Mouse (Mus musculus) olfactory bulb, adult 2 months (tissue): Measurements from ENCODE around the gene Myod1. TPM values are rescaled to one million over a fixed set of nuclear protein-coding genes. Genes with fewer than 3 reads are reported as not detected.

Experiments
- H3K27ac ChIP-seq: fragments of 200-500 bp; 2 replicates; pipeline ENCODE4 v1.5.1; 2012; ENCODE audit warnings: low read depth, low read length; ENCODE audit not compliant: insufficient read depth
- H3K4me1 ChIP-seq: fragments of 200-500 bp; 2 replicates; pipeline ENCODE4 v1.6.1; 2012; ENCODE audit warnings: low read length; ENCODE audit not compliant: control insufficient read depth, insufficient read depth
- H3K4me3 ChIP-seq: fragments of 200-500 bp; 2 replicates; pipeline ENCODE4 v1.5.1; 2012; ENCODE audit warnings: mild to moderate bottlenecking, low read depth, low read length, moderate library complexity; ENCODE audit not compliant: insufficient read depth
- CTCF ChIP-seq: fragments of 200-500 bp; IDR thresholded peaks from 2 replicates; pipeline ENCODE4 v1.5.1; 2012; ENCODE audit warnings: low read depth, mild to moderate bottlenecking, low read length, moderate library complexity; ENCODE audit not compliant: insufficient read depth
- POLR2A ChIP-seq: fragments of 200-500 bp; IDR thresholded peaks from 2 replicates; pipeline ENCODE4 v1.6.1; 2012; ENCODE audit warnings: mild to moderate bottlenecking, low read depth, low read length, moderate library complexity; ENCODE audit not compliant: insufficient read depth
- whole genome bisulfite sequencing: fragments of 180-500 bp; shearing (Covaris S2); methylation state at CpG from one replicate; pipeline ENCODE4 v1.1.7; 2018; 5-methylcytosine and 5-hydroxymethylcytosine counted together
- polyA plus RNA-seq: library from polyadenylated mRNA; stranded (reverse); fragments of >200 nt; gene quantifications from 2 replicates; pipeline ENCODE4 v1.2.4, GENCODE M21; 2012; ENCODE audit warnings: low replicate concordance; ENCODE audit not compliant: missing spikeins, insufficient read depth, insufficient read length

The Myod1 gene
- not detected in 2 replicates for polyA plus RNA-seq

DNA sequence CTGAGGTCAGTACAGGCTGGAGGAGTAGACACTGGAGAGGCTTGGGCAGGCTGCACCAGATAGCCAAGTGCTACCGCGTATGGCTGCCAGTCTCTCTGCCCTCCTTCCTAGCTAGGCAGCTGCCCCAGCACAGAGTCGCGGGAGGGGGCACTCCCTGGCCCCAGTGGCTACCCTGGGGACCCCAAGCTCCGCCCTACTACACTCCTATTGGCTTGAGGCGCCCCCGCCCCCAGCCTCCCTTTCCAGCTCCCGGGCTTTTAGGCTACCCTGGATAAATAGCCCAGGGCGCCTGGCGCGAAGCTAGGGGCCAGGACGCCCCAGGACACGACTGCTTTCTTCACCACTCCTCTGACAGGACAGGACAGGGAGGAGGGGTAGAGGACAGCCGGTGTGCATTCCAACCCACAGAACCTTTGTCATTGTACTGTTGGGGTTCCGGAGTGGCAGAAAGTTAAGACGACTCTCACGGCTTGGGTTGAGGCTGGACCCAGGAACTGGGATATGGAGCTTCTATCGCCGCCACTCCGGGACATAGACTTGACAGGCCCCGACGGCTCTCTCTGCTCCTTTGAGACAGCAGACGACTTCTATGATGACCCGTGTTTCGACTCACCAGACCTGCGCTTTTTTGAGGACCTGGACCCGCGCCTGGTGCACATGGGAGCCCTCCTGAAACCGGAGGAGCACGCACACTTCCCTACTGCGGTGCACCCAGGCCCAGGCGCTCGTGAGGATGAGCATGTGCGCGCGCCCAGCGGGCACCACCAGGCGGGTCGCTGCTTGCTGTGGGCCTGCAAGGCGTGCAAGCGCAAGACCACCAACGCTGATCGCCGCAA is at the start of gene Myod1:
Gene Myod1 (plus strand): TSS at position 303 of the 836 bp plus-strand sequence.
- WGBS = 4% methylated on average over 44 of the region's 44 CpGs
- TF ChIP-seq CTCF (no peak), POLR2A (no peak)
- no peak within 1 kb of the TSS for H3K27ac ChIP-seq
- no peak within 1 kb of the TSS for H3K4me3 ChIP-seq
- H3K4me1 ChIP-seq = peaks cover 14% of the 10 kb centered on the region

DNA sequence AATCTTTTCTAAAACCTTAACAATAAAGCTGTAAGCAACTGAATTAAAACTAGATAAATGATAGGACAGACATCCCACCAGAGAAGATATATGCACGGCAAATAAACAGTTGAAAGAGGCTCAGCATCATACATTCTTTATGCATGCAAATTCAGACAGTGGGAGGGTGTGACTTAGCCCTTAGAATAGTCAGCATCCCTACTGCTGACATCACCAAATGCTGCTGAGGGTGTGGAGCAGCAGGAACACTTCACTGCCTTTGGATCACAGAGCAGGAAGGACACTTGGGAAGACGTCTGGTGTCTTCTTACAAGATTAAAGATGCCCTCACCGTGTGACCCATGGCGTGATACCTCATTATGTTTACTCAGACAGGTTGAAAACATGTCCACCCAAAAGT is 48.4 kb upstream of the Myod1 start:
- WGBS = 71% methylated on average over 4 of the region's 4 CpGs
- no peaks in the 10 kb centered on the region for H3K4me1 ChIP-seq
- TF ChIP-seq CTCF (no peak), POLR2A (no peak)
- H3K4me3 ChIP-seq = no peak overlapping the region
- H3K27ac ChIP-seq = no peak overlapping the region

DNA sequence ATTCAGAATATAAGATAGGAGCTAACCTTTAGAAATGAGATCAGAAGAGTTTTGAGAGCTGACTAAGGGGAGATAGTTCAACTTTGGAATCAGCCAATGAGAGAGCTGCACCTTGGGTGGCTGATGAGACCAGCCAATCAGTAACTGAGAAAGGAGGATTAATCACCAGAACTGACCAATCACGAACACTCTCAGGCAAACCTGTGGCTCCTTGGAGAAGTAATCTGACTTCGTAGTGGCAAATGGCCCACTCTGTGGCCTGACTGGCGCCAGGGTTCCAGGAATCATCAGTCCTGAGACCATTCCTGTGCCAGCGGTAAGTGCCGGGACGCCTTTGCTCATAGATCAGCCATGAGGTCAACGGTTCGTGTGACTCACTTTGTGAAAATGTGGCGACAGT is 38.9 kb upstream of the Myod1 start:
- 90% methylated on average over 9 of the region's 9 CpGs for WGBS
- H3K4me3 ChIP-seq = no peak overlapping the region
- no peak for TF ChIP-seq CTCF
- TF ChIP-seq POLR2A = no peak
- H3K4me1 ChIP-seq = peaks cover 4% of the 10 kb centered on the region; the same call in 1 of the 2 replicates
- H3K27ac ChIP-seq = no peak overlapping the region

DNA sequence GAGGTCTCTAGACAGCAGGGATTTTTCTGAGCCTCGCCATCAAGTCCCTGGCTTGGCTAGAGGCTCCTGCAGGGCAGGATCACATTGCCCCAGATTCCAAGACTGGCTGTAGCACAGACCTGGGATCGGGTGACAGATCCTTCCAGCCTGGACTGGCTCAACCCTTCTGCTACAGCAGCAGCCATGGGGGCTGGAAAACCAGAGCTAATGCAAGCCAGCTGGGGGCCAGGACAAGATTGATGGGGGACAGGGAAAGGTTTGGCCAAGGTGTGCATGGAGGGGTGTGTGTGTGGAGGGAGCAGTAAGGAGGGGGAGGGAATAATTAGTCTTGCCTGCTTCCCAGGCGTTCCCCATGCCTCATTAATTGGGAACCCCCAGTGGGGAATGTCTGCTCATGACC is 36.5 kb upstream of the Myod1 start:
- peaks cover 4% of the 10 kb centered on the region; the same call in 1 of the 2 replicates for H3K4me1 ChIP-seq
- WGBS = 56% methylated on average over 3 of the region's 3 CpGs
- H3K4me3 ChIP-seq = no peak overlapping the region
- no peak overlapping the region for H3K27ac ChIP-seq
- TF ChIP-seq CTCF = no peak
- TF ChIP-seq POLR2A = no peak

DNA sequence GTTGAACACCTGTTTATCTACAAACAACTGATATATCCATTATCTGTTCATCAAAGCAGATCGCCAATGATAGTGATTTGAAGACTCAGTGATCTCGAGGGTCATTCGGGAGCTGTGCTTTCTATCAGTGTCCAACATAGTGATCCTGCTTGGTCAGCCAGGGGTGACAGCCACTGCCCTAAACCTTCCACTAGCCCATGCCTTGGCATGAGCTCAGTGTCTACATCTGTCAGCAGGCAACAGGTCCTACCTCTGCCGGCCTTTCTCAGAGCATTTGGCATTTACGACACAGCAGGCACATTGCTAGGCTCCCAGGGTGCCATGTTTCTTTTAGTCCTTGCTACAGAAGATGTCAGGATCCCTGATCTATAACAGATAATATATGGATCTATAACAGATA is 36.0 kb upstream of the Myod1 start:
- TF ChIP-seq POLR2A = no peak
- TF ChIP-seq CTCF = no peak
- Histone ChIP-seq H3K4me1 (peaks cover 4% of the 10 kb centered on the region; the same call in 1 of the 2 replicates), H3K4me3 (no peak overlapping the region), H3K27ac (no peak overlapping the region)
- 75% methylated on average over 5 of the region's 5 CpGs for WGBS

DNA sequence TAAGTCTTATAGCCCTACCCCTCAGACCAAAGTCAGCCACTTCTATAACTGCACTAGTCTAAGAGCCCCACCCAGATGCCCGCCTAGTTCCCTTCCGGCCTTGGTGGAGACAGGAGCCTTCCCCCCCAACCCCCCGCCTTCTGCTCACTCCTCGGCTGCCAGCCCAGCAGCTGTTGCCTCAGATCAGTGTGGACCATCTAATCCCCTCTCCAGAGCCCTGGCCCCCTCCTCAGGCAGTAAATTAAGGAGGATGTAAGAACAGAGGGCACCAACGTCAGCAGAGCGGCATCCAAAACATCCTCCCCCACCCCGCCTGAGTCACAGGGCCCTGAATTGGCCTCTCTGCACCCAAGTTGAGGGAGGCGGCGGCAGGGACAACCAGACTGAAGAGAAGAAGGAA is 34.8 kb upstream of the Myod1 start:
- TF ChIP-seq CTCF (no peak), POLR2A (no peak)
- 80% methylated on average over 9 of the region's 9 CpGs for WGBS
- Histone ChIP-seq H3K4me3 (no peak overlapping the region), H3K4me1 (peaks cover 4% of the 10 kb centered on the region; the same call in 1 of the 2 replicates), H3K27ac (no peak overlapping the region)

DNA sequence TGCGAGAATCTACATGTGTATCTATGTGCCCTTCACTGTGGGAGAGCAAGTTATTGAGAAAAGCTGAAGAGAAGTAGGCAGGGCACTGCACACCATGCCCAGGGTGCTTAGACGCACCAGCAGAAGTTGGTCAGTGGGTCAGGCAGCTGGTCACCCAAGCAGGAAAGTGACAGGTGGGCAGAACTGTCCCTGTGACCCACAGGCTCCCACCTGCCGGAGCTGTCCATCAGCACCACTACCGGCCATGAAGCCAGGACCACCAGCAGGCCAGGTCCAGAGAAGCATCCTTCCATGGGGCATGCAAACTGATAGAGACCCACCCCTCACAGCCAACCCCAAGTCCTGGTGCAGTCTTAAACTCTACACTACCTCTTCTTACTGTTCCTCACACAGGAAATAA is 28.6 kb upstream of the Myod1 start:
- Histone ChIP-seq H3K4me3 (no peak overlapping the region), H3K4me1 (peaks cover 10% of the 10 kb centered on the region), H3K27ac (no peak overlapping the region)
- no peak for TF ChIP-seq CTCF
- no peak for TF ChIP-seq POLR2A
- WGBS = 83% methylated on average over 4 of the region's 4 CpGs

DNA sequence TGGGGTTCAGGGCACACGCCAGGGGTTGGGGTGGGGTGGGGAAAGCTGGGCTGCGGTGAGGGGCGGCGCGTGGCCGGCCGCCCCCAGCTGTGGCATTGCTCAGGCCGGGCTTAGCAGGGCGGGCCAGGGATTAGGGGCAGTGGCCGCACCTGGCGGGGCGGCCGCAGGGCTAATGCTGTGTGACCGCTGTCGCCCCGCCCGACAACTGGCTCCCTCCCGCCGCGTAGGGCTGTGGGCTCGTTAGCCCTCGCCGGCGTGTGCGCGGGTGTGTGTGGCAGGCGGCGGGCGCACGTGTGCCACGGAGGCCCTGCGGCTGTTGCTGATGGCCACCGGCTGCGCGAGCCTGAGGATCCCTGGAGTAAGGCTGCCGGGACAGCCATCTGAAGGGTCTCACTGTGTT is 27.5 kb upstream of the Myod1 start:
- H3K4me3 ChIP-seq = no peak overlapping the region
- peaks cover 10% of the 10 kb centered on the region for H3K4me1 ChIP-seq
- H3K27ac ChIP-seq = no peak overlapping the region
- WGBS = 6% methylated on average over 36 of the region's 36 CpGs
- TF ChIP-seq CTCF (no peak), POLR2A (no peak)

DNA sequence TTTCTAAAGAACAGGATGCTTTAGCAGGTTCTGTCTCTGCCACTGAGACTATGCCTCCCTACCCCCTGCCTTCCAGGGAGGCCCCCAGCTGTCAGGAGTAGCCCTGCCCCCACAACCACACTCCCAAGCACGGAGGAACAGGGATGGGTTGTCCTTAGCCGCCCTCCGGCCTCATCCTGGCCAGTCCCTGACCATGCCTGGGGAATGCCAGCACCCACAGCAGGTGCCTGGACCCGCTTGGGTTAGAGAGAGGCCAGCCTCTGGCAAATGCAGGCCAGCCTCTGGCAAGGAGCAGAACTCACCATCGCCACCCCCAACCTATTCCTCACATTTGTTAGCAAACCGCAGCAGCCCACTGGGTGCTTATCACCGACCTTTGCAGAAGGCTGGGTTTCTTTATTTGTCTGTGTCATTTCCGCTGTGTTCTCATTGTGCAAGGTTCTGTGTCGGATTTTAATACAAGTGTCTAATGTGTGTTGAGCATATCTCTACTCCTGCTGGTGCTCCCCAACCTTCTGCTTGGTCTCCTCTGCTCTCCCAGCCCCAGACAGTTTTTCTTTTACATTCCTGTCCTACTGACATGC is 26.1 kb upstream of the Myod1 start:
- H3K4me3 ChIP-seq = no peak overlapping the region
- H3K4me1 ChIP-seq = peaks cover 10% of the 10 kb centered on the region
- no peak for TF ChIP-seq CTCF
- no peak for TF ChIP-seq POLR2A
- whole genome bisulfite sequencing = 67% methylated on average over 9 of the region's 9 CpGs
- H3K27ac ChIP-seq = no peak overlapping the region
